8 mouse cellular contexts compared by ENCODE assay signal in the genomic region with DNA sequence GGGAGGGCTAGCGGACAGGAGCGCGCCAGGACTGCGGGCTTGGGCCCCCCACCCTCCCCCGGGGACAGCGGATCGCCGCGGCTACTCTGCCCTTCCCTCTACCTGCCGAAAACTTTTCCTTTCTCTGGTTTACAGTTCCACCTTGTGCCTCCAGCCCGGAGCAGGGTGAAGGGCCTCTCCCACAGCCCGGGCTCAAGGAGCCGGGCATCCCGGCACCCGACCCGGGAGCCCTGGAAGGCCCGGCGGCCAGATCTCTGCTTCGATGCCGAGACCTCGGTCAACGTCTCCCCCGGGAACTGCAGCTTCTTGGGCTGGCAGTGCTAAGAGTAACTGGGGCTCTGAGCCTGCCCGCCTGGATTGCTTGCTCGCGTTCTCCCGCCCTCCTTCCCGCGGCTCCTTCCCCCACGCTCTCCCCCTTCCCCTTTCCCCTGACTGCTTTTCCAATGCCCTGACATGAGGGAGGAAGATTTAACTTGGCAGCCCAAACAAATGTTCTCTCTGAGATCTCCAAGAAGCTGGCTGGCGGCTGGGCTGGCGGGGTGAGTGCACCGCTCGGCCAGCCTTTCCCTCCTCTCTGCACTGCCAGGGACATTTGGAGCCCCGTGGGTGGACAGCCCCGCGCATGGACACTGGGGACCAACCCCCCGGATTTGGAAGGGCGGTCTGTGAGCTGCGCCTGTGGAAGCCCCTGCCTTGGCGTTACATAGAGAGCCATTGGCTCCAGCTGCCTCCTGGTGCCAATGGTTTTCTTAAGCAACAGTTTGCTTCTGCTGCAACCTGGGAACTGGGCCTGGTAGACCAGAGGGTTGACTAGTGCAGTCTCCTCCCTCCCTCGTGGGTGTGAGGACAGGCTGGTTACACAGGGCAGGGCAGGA. TPM values are rescaled to one million over a fixed set of nuclear protein-coding genes. Genes with fewer than 3 reads are reported as not detected.
DNase-seq lines count a peak whose midpoint lies in the region; ATAC-seq and TF ChIP-seq lines count a peak whose summit lies in the region.

No protein-coding gene starts in this region.

- no peak for TF ChIP-seq CTCF in kidney, postnatal 0 days (IDR thresholded peaks at IDR 0.05; ENCODE audit: low read depth)
- TF ChIP-seq CTCF in liver, adult 2 months (IDR thresholded peaks at IDR 0.05; ENCODE audit: low read depth, low read length): no peak

- ATAC-seq in embryonic facial prominence, embryonic 11.5 days (replicated peaks; ENCODE audit: insufficient number of reproducible peaks, low FRiP score, low TSS enrichment, low read depth): no peak
- ATAC-seq in heart, embryonic 13.5 days (ENCODE audit: extremely low read depth, insufficient number of reproducible peaks, low FRiP score, low TSS enrichment): no peak
- ATAC-seq in kidney, postnatal 0 days (replicated peaks; ENCODE audit: low FRiP score, low read depth): no peak
- 0 out of 2 replicates have a peak, but pooled peaks have one; percentile 6 for ATAC-seq in midbrain, embryonic 16.5 days
- no peak for ATAC-seq in stomach, embryonic 15.5 days (ENCODE audit: insufficient read depth, low FRiP score, low read depth)

- H3K9me3 ChIP-seq in embryonic facial prominence, embryonic 11.5 days (replicated peaks; ENCODE audit: control insufficient read depth, low read length): no peaks in the 10 kb centered on the region
- no peaks in the 10 kb centered on the region for H3K9me3 ChIP-seq in heart, embryonic 13.5 days
- no peaks in the 10 kb centered on the region for H3K9me3 ChIP-seq in kidney, postnatal 0 days (replicated peaks; ENCODE audit: low read length)
- no peaks in the 10 kb centered on the region for H3K9me3 ChIP-seq in midbrain, embryonic 16.5 days (replicated peaks; ENCODE audit: control insufficient read depth, low read length, poor library complexity, severe bottlenecking)
- no peaks in the 10 kb centered on the region for H3K9me3 ChIP-seq in stomach, embryonic 15.5 days

- H3K36me3 ChIP-seq in embryonic facial prominence, embryonic 11.5 days (replicated peaks; ENCODE audit: control insufficient read depth, insufficient read depth, low read depth, low read length): no peaks in the 10 kb centered on the region
- no peaks in the 10 kb centered on the region for H3K36me3 ChIP-seq in heart, embryonic 13.5 days
- H3K36me3 ChIP-seq in kidney, postnatal 0 days (ENCODE audit: insufficient read depth, low read length): no peaks in the 10 kb centered on the region
- no peaks in the 10 kb centered on the region for H3K36me3 ChIP-seq in liver, adult 2 months (ENCODE audit: control insufficient read depth, insufficient read depth, low read length)
- no peaks in the 10 kb centered on the region for H3K36me3 ChIP-seq in midbrain, embryonic 16.5 days (ENCODE audit: control insufficient read depth, insufficient read depth, low read length)
- H3K36me3 ChIP-seq in stomach, embryonic 15.5 days: no peaks in the 10 kb centered on the region

- peaks cover 21% of the 10 kb centered on the region for H3K4me1 ChIP-seq in embryonic facial prominence, embryonic 11.5 days (ENCODE audit: control insufficient read depth, insufficient read depth, low read length)
- H3K4me1 ChIP-seq in heart, embryonic 13.5 days: peaks cover 69% of the 10 kb centered on the region
- H3K4me1 ChIP-seq in kidney, postnatal 0 days (replicated peaks; ENCODE audit: insufficient read depth, low read length): peaks cover 53% of the 10 kb centered on the region
- H3K4me1 ChIP-seq in liver, adult 2 months (ENCODE audit: control insufficient read depth, insufficient read depth, low read length): peaks cover 37% of the 10 kb centered on the region
- peaks cover 59% of the 10 kb centered on the region for H3K4me1 ChIP-seq in midbrain, embryonic 16.5 days (ENCODE audit: control insufficient read depth, insufficient read depth, low read length)
- H3K4me1 ChIP-seq in stomach, embryonic 15.5 days: peaks cover 62% of the 10 kb centered on the region

- no peaks in the 10 kb centered on the region for H3K27me3 ChIP-seq in embryonic facial prominence, embryonic 11.5 days (ENCODE audit: control insufficient read depth, insufficient read depth, low read length)
- H3K27me3 ChIP-seq in heart, embryonic 13.5 days (replicated peaks): no peaks in the 10 kb centered on the region
- H3K27me3 ChIP-seq in kidney, postnatal 0 days (ENCODE audit: insufficient read depth, low read length): no peaks in the 10 kb centered on the region
- no peaks in the 10 kb centered on the region for H3K27me3 ChIP-seq in liver, adult 2 months (ENCODE audit: control insufficient read depth, insufficient read depth, low read length)
- no peaks in the 10 kb centered on the region for H3K27me3 ChIP-seq in midbrain, embryonic 16.5 days (ENCODE audit: control insufficient read depth, insufficient read depth, low read depth, low read length)
- H3K27me3 ChIP-seq in stomach, embryonic 15.5 days (replicated peaks): no peaks in the 10 kb centered on the region

- TF ChIP-seq POLR2A in liver, adult 2 months (IDR thresholded peaks at IDR 0.05; ENCODE audit: extremely low read depth, insufficient read depth, low read length): peak; percentile 54; the same call in 1 of the 2 replicates

- peak overlapping the region; percentile 100 for H3K4me3 ChIP-seq in embryonic facial prominence, embryonic 11.5 days (ENCODE audit: low read depth, low read length)
- peak overlapping the region; percentile 92 for H3K4me3 ChIP-seq in heart, embryonic 13.5 days
- peak overlapping the region; percentile 76 for H3K4me3 ChIP-seq in kidney, postnatal 0 days (replicated peaks; ENCODE audit: low read depth, low read length)
- H3K4me3 ChIP-seq in liver, adult 2 months (ENCODE audit: insufficient read depth, low read depth, low read length): peak overlapping the region; percentile 95
- H3K4me3 ChIP-seq in midbrain, embryonic 16.5 days (ENCODE audit: low read depth, low read length): peak overlapping the region; percentile 94
- peak overlapping the region; percentile 97 for H3K4me3 ChIP-seq in stomach, embryonic 15.5 days (replicated peaks)

- peak overlapping the region; percentile 78 for H3K4me2 ChIP-seq in embryonic facial prominence, embryonic 11.5 days (ENCODE audit: low read depth, low read length)
- H3K4me2 ChIP-seq in heart, embryonic 13.5 days: peak overlapping the region; percentile 99
- H3K4me2 ChIP-seq in kidney, postnatal 0 days (ENCODE audit: low read length): peak overlapping the region; percentile 93
- peak overlapping the region; percentile 67 for H3K4me2 ChIP-seq in midbrain, embryonic 16.5 days (ENCODE audit: low read length)
- peak overlapping the region; percentile 96 for H3K4me2 ChIP-seq in stomach, embryonic 15.5 days

- H3K79me2 ChIP-seq in liver, adult 2 months (ENCODE audit: control insufficient read depth, insufficient read depth, low read length): peaks cover 48% of the 10 kb centered on the region

- peak overlapping the region; percentile 100 for H3K27ac ChIP-seq in embryonic facial prominence, embryonic 11.5 days (replicated peaks; ENCODE audit: low read depth, low read length)
- peak overlapping the region; percentile 100 for H3K27ac ChIP-seq in heart, embryonic 13.5 days (replicated peaks)
- H3K27ac ChIP-seq in kidney, postnatal 0 days: peak overlapping the region; percentile 100
- peak overlapping the region; percentile 96 for H3K27ac ChIP-seq in liver, adult 2 months (replicated peaks; ENCODE audit: insufficient read depth, low read depth, low read length)
- H3K27ac ChIP-seq in midbrain, embryonic 16.5 days (ENCODE audit: low read length): peak overlapping the region; percentile 97
- H3K27ac ChIP-seq in stomach, embryonic 15.5 days: peak overlapping the region; percentile 100

- DNase-seq in 3134 (ENCODE audit: extremely low read depth, insufficient read length, low spot score): peak; percentile 79
- peak; percentile 84 for DNase-seq in adrenal gland, adult 8-10 months
- DNase-seq in embryonic facial prominence, embryonic 11.5 days (ENCODE audit: low spot score): peak; percentile 74
- peak; percentile 84 for DNase-seq in kidney, postnatal 0 days (ENCODE audit: low spot score)
- peak; percentile 97 for DNase-seq in liver, adult 2 months (ENCODE audit: extremely low read depth, low read depth, low spot score)

- under 1% methylated on average over 42 of the region's 42 CpGs for WGBS in embryonic facial prominence, embryonic 11.5 days
- under 1% methylated on average over 41 of the region's 42 CpGs for WGBS in heart, embryonic 13.5 days
- WGBS in kidney, postnatal 0 days: under 1% methylated on average over 42 of the region's 42 CpGs
- WGBS in liver, adult 2 months: 1% methylated on average over 42 of the region's 42 CpGs
- WGBS in midbrain, embryonic 16.5 days: under 1% methylated on average over 40 of the region's 42 CpGs
- WGBS in stomach, embryonic 15.5 days: under 1% methylated on average over 42 of the region's 42 CpGs

- H3K9ac ChIP-seq in embryonic facial prominence, embryonic 11.5 days (replicated peaks; ENCODE audit: low read length): peak overlapping the region; percentile 97
- peak overlapping the region; percentile 97 for H3K9ac ChIP-seq in heart, embryonic 13.5 days
- peak overlapping the region; percentile 95 for H3K9ac ChIP-seq in kidney, postnatal 0 days (ENCODE audit: low read depth, low read length)
- peak overlapping the region; percentile 94 for H3K9ac ChIP-seq in liver, adult 2 months (ENCODE audit: low read depth, low read length)
- peak overlapping the region; percentile 98 for H3K9ac ChIP-seq in midbrain, embryonic 16.5 days (ENCODE audit: low read depth, low read length)
- H3K9ac ChIP-seq in stomach, embryonic 15.5 days: peak overlapping the region; percentile 99

RNA-seq across cellular contexts. Expression of gene Zmiz1, which starts 2.1 kb away (rescaled TPM):
- 100 to 1,000 TPM in 2 of 4 experiments, 10 to 100 TPM in 2; 90.3 to 192 (median 125) TPM for total RNA-seq in adrenal gland, adult 8-10 months (2022)
- 27.7 and 34.0 TPM in 2 replicates for polyA plus RNA-seq in embryonic facial prominence, embryonic 11.5 days (2014; fragmentation: Nextera tagmentation; extraction: Ambion mirVana)
- 25.1 and 25.7 TPM in 2 replicates for polyA plus RNA-seq in heart, embryonic 13.5 days (2015; fragmentation: Nextera tagmentation; extraction: Ambion mirVana)
- 25.0 and 26.6 TPM in 2 replicates for polyA plus RNA-seq in kidney, postnatal 0 days (2015; fragmentation: Nextera tagmentation; extraction: Ambion mirVana)
- total RNA-seq in liver, adult 2 months (2014; rRNA removed): 5.3 and 10.1 TPM in 2 replicates
- polyA plus RNA-seq in liver, adult 2 months (2012; rRNA removed): 10.2 and 11.0 TPM in 2 replicates
- 54.2 and 58.0 TPM in 2 replicates for polyA plus RNA-seq in midbrain, embryonic 16.5 days (2015; fragmentation: Nextera tagmentation; extraction: Ambion mirVana)
- polyA plus RNA-seq in stomach, embryonic 15.5 days (2015; fragmentation: Nextera tagmentation; extraction: Ambion mirVana): 29.0 and 31.3 TPM in 2 replicates
